Mouse (Mus musculus) gastrocnemius, adult 18-20 months (tissue): Measurements from ENCODE around the gene Mrpl14. TPM values are rescaled to one million over a fixed set of nuclear protein-coding genes. Genes with fewer than 3 reads are reported as not detected.

Source experiments
- DNase-seq: peaks from one replicate; pipeline ENCODE4 v3.0.0; 2021; ENCODE audit warnings: low spot score
- long read RNA-seq, 2 experiments: library from polyadenylated mRNA; stranded (forward); transcript quantifications; one replicate each; pipeline ENCODE4 v2.0.0; 2021
- total RNA-seq, 2 experiments: library from RNA; stranded (reverse); gene quantifications; 2 replicates each; pipeline ENCODE4 v1.2.3; 2021

Gene Mrpl14
- total RNA-seq, result 100 to 1,000 TPM; 119 to 165 TPM
- long read RNA-seq, experiment 1, transcript Mrpl14-202 (2 exons, 510 nt), result minor isoform, 5 of 54 reads
- long read RNA-seq, experiment 1, transcript Mrpl14-201 (3 exons, 645 nt), result major isoform, 47 of 54 reads
- long read RNA-seq, experiment 1, partial matches to known transcripts, result 0 of 54 reads
- long read RNA-seq, experiment 1, other reads (novel, unspliced or antisense), result 2 of 54 reads
- long read RNA-seq, experiment 2, transcript Mrpl14-201 (3 exons, 645 nt), result major isoform, 44 of 53 reads
- long read RNA-seq, experiment 2, partial matches to known transcripts, result 2 of 53 reads
- long read RNA-seq, experiment 2, other reads (novel, unspliced or antisense), result 4 of 53 reads

DNA sequence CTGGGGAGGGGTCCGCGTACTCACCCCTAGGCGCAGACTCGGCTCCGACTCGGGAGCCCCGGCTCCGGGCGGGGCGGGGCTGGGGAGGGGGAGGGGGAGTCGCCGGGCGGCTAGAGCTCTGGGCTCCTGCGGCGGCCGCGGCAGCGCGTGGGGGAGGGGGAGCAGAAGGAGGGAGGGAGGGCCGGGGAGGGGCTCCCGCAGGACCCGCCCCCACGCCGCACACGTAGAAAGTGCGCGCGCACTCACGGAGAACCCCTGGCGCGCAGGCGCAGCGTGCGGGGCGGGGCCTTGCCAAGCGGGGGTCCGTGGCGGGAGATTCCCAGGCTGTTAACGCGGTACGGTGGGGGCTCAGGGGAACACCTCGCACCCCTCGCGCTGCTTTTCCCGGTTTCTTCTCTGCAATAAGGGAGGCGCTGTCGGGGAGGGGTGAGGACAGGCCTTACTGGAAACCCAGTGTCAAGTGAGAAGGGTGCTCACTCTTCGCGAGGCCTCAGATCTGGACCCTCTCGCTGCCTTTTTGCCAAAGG lies at the start of gene Mrpl14:
Mrpl14 (plus strand) TSS at position 230 of the 527 bp plus-strand sequence.
- peak; percentile 88 for DNase-seq

DNA sequence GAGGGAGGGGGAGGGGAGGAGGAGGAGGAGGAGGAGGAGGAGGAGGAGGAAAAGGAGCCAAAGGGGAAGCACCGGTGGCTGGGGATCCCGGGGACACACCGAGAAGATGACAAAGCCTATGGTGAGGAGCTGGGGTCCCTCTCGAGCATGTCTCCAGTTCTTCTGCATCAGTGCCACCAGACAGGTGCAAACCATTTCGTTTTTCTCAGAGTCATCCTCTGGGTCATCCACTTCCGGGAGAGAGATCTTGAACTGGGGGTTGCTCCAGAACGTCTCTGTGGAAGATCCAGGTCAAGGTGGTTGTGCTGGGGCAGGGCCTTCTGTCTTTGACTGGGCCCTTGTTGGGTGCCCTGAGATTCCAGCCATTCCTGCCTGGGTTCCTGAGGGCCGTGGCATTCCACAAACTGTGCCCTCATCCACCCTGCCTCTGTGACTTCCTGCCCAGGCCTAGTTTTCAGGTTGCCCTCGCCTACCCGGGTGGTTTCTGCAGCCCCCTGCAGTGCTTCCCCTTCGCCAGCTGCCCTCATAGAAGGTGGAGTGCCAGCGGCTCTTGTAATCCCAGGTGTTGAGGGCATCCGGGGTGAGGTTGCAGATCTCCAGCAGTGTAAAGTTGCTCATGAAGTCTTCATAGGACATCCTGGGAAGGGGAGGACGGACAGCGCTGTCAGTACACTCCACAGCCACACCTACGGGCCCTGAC lies 47.4 kb upstream of the Mrpl14 start:
- DNase-seq, result no peak

- DNase-seq, result no peak
Measured at GRCm38 (mm10) chr17:45641981-45642380, 44.1 kb upstream of the Mrpl14 start.

DNA sequence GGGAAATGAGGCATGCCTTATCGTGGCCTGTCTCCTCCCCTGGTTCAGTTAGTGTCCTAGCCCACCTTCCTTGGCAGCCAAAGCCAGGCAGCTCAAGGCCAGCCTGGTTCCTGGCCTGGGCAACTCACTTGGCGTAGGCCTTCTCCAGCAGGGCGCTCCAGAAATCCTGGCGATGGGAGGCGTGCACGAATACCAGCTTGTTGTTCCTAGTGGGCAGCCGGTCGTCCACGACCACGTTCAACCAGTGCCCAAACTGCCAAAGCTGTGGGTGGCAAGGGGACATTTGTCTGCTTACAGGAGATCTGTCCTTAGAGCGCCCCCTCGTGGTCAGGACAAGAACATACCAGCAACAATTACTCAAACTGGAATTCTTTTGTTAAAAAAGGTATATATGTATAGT lies 43.4 kb upstream of the Mrpl14 start:
- DNase-seq, result peak; percentile 62

GRCm38 (mm10) chr17:45644185-45644584 lies 41.9 kb upstream of the Mrpl14 start:
- DNase-seq, result no peak

DNA sequence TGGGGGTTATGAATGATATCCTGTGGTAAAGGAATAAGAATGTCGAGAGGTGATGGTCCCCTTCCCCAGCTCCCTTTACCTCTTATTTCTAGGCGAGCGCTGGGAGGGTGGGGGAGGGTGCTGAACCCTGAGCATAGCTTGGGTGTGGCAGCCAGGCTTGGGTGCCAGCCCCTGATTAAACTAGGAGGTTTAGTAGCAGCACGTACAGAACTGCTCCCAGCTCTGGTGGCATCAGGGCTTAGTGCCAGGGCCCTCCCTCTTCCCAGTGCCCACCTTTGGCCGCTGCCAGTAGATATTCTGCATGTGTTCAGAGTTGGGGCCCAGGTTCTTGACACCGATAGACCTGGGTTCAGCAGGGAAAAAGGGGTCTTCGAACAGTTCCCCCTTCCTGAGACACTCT lies 32.9 kb upstream of the Mrpl14 start:
- no peak for DNase-seq

DNA sequence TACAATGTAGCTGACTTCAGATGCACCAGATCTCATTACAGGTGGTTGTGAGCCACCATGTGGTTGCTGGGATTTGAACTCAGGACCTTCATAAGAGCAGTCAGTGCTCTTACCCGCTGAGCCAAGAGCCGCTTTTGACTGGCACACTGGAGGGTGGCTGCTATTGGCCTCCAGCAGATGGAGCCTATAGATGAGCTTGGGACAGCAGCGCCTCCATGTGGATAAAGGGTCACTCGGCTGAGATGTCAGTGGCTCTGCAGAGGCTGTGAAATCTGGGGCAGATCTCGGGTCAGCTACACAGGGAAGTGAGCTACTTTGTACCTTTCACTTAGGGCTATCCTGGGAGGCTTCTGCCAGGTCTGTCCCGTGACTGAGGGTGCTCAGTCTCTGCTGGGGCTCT lies 30.3 kb upstream of the Mrpl14 start:
- DNase-seq, result no peak

DNA sequence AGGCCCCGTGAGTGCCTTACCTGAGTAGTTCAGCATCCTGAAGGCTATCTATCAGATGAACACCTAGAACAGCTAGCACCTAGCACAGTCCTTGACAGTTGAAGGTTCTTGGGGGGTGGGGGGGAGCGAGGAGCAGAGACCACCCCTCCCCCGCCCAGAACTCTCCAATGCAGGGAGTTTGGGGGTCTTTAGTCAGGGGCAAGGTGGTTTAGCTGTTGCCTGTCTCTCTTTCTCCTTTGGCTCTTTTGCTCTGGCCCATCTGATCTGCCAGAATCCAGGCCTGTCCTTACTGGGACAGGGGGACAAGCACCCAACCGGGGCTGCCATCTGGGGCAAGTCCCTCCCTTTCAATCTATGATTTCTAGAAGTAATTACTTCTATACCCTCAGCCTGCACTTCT lies 26.9 kb upstream of the Mrpl14 start, which contains the start of gene Capn11:
Capn11 (minus strand) TSS at position 101 of the 400 bp plus-strand sequence.
- no peak for DNase-seq

DNA sequence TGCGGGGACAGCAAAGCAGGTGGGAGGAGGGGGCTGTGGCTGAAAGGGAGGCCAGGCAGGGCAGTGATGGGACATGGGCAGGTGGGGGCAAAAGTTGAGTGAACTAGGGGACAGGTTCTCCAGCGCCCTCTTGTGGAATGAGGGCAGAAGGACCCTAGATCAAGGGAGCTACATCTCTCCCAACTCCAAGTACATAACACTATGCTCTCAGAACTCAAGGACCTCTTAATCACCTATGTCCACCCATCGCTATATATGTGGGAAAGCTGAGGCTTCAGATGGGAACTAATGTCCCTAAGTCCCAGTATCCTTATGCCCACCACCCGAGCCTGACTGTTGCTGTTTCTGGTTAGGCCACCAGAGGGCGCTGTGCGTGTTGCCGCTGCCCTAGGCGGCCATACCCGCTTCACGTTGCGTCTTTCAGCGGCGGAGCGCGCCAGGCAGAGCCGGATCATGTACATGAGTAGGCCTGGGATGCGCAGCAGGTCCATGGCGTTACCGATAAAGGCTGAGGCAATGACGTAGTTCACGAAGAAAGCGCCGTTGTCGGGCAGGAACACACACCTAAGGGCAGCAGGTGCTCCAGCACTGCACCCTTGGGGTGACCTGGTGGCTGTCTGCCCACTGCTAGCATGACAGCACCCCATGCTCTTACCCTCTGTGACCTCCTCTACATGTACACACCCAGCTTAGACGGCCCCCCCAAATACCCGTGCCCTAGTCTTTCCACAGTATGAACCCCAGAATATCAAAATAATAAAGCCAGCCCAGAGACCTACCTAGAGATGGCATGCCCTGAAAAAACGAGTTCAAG lies 22.8 kb upstream of the Mrpl14 start:
- peak; percentile 66 for DNase-seq

DNA sequence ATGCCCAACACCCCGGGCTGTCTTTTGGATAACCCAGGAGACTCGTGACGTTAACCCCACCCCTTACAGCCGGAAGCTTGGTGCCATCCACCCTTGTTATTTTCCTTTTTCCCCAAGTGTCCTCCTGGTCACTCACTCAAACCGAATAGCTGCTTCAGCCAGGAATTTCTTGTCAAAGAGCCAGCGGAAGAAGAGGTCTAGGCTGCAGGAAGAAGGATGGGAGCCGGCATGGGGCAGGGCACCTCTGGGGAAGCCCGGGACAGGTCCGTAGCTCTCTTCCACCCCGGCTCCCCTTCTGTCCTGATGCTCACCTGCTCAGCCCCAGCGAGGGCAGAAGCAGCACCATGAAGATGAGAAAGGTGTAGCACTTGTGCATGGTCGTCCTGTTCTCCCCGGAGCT lies 21.5 kb upstream of the Mrpl14 start:
- DNase-seq, result no peak

DNA sequence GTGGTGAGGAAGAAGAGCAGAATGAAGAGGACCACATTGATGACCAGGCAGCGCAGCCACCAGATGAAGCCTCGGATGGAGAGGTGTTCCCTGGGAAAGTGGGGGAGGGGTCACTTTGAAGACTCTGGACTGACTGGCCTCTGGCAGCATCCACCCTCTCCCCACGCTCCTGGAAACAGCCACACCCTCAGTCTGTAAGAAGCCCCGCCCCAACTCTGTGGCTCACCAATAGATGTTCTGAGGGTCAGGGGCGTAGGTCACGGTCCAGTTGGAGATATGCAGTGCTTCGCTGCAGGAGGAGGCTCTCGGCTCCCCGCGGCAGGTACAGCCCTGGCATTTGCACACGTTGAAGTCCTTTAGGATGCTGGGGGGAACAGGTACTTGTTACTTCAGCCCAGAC lies 20.0 kb upstream of the Mrpl14 start:
- no peak for DNase-seq

- DNase-seq, result no peak
Measured at GRCm38 (mm10) chr17:45667481-45667880, 18.6 kb upstream of the Mrpl14 start.

GRCm38 (mm10) chr17:45667986-45668385 lies 18.1 kb upstream of the Mrpl14 start:
- DNase-seq, result no peak

DNA sequence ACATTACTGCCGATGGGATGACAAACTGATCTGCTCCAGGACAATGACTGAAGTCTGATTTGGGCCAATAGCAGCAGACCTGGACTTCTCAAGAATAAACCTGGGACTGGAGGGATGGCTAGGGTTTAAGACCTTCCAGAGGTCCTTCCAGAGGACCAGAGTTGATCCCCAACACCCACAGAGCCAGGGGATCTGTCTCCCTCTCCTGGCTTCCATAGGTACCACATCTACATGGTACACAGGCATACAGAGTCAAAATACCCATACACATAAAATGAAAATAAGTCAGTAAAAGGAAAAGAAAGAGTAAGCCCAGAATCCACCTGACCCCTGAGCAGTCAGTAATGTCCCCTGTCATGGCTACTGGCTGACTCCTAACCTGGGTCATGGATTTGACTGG lies 14.3 kb upstream of the Mrpl14 start:
- no peak for DNase-seq

DNA sequence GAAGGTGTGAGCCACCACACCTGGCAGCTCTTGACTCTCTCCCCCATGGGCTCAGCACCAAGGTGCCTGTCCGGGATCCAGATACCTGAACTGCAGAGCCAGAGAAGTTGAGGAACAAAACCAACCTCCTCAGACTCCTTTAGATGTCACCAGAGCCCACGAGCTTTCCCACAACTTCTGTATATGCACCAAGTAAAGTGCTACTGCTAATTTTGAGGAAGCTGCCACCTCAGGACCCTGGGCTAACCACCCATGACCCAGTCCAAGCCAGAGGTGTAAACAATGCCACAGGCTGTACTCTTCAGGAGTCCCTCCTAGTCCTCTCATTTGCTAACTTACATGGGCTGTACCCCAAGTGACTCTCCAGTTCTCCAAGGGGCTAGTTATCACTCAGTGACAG lies 13.5 kb upstream of the Mrpl14 start:
- no peak for DNase-seq

DNA sequence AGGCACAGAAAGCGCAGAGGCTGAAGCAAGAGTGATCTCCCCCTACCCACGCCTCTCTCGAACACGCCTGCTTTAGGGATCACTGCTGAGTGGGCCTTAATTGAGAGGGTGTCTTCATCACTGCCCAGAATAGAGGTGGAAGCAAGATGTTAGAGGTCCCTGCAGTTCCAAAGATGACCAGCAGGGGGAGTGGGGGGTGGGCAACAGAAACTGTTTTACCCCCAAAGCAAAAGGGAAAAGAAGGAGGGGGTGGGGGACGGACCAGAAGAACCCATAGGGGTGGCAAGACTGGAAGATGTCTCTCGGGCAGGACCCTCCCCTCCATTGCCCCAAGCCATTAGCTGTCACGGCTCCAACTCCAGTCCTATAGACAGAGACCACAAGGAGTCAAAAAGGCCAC lies 8.0 kb upstream of the Mrpl14 start:
- peak; percentile 64 for DNase-seq

DNA sequence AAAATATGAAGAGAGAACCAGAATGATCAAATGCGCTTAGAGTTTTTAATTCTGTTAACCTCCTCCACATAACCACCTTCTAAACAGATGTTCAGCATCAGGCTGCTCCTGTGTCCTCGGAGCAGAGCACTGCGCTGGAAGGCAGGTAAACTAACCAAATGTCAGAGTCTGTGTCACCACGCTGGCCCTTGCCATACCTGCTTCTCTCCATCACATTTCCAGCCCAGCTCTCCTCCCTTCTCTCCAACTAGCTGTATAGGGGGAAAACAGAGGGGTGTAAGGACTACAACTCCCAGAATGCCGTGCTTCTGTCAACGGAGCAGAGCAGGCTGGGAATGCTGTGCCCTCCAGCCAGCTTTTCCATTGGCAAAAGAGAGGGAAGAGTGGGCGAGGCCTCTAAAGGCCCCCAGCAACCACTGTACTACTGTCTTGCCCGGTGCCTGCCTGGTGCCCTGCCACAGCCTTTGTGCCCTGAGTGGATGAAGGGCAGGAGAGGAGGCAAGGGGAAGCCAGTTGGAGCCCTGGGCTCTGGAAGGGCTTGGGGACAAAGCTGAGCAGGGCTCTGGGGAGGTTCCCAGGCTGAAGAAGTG lies 5.6 kb upstream of the Mrpl14 start:
- DNase-seq, result peak; percentile 36

DNA sequence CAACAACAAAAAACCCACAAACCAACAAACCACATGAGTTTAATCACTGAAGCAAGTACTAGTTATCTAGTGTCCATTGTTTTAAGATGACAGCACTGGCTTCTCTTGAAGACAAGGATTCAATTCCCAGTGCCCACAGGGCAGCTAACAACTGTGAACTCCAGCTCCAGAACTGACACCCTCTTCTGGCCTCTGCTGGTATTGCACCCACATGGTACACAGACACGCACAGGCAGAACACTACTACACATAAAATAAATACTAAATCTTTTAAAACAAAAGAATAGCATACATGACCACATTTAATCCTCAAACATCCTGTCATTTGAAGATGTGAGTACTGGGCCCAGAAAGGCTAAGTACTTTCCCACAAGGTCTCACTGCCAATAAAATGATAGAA lies 4.5 kb upstream of the Mrpl14 start:
- no peak for DNase-seq

GRCm38 (mm10) chr17:45682843-45683242 lies 3.3 kb upstream of the Mrpl14 start:
- DNase-seq, result no peak

GRCm38 (mm10) chr17:45684667-45685131 lies 1.4 kb upstream of the Mrpl14 start:
- no peak for DNase-seq
